Mouse (Mus musculus) liver, adult 2 months (tissue): Measurements from ENCODE around the gene Nfia.

Experiments
- CTCF ChIP-seq: fragments of 200-500 bp; IDR thresholded peaks from 2 replicates; pipeline ENCODE4 v1.5.1; 2011; ENCODE audit warnings: low read depth, low read length, control low read depth
- POLR2A ChIP-seq: fragments of 200-500 bp; IDR thresholded peaks from 2 replicates; pipeline ENCODE4 v1.6.1; 2011; ENCODE audit warnings: low read length, control low read depth; ENCODE audit not compliant: insufficient read depth; ENCODE audit errors: extremely low read depth

DNA sequence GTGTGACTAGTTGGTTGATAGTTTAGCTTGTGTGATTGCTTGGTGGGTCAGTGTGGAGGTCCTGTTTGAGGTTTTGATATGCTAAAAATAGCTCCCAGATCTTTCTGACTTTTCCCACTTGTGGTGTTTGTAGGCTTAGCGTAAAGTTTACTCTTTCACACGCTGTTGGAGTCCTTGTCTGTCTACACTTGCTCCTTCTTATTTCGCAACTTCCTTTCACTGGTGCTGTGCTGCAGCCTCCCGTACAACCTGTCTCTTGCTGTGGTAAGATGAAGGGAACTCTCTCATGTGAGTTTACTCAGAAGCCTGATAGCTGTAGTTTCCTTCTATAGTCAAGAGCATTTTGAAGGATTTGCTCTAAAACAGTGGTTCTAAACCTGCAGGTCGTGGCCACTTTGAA lies 69.2 kb downstream of the Nfia start:
- TF ChIP-seq CTCF = no peak
- no peak for TF ChIP-seq POLR2A
